Mouse (Mus musculus) spleen, embryonic (tissue): ENCODE measurements at regions not wholly inside any gene's neighbourhood (a gene's known extent, or its start where the extent isn't known, plus 50 kb on each side); places are given as distances from the start of the nearest gene placed in this dataset.

Experiments
- CTCF ChIA-PET: fragments of 350-600 bp; sonication (Branson Sonifier 250); formaldehyde crosslinking; loops from one replicate; lab custom pipeline; 2022; lab: Charles Lee

DNA sequence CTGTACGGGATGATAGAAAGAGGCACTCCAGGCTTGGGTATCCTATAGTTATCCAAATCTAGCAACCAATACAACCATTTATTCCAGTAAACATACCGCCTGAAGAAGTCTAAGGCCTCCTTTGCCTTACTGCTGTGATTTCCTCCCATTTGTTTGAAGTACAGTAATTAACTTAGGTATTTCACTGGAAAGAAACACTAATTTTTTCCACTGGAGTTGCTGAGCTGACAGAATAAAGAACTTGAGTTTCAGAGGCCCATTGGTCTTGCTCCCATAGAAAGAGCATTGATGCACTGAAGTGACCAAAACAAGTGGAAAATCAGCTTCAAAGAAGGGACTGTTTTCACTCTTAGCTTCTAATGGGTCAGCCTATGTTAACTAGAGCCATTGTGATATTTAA lies 1100.8 kb upstream of the Gm7489 start:
- CTCF ChIA-PET, result no interaction called here

DNA sequence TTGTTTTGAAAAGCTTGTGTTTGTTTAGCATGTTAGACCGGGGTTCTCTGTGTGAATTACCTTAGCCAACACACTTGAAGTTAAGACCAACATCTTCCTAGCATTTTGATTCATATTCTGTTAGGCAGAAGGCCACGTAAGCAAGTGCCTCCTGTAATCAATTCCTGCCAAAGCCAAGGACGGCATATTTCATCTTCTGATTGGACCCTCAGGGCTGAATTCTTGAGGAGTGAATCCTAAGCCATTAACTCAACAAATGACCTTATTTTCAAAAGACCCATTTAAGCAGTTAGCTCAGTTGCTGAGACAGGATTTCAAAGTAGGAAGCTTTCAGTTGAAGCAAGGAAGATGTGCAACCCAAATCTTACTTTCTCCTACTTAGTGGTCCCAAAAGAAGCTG lies 1099.5 kb upstream of the Gm7489 start:
- CTCF ChIA-PET, result no interaction called here

- CTCF ChIA-PET, result no interaction called here
These were observed 1098.7 kb upstream of the Gm7489 start for GRCm38 (mm10) chr15:52785976-52786375.

DNA sequence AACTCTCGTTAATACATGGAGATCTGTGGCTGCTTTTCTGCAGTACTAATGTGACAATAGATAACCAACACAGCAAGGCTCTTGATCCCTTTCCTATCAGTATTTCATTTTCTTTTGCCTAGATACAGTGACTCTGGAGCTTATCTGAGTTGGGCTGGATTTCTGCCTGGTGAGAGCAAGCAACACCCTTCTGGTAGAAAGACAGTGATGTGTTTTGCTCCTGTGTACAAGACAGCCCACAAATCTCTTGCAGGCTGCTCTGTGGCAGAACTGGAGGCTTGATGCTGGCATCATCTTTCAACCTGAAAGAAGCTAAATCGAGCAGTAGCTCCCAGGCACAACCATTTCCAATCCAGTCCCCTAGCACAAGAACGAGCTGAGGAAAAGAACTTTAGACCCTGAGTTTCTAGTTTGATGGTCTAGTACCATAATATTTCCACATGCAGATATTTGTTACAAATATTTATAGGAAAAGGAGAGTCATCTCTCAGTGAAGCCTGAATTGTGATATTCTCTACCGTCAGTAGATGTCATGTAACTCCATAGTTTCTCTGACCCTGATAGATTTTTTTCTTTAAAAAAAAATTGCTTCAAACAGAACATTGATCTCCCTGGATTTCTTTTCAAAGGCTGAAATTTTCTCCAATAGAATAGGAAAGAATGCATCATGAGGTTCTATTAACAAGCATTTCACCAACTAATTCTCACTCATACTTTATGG lies 1079.1 kb upstream of the Gm7489 start:
- CTCF ChIA-PET, result no interaction called here

DNA sequence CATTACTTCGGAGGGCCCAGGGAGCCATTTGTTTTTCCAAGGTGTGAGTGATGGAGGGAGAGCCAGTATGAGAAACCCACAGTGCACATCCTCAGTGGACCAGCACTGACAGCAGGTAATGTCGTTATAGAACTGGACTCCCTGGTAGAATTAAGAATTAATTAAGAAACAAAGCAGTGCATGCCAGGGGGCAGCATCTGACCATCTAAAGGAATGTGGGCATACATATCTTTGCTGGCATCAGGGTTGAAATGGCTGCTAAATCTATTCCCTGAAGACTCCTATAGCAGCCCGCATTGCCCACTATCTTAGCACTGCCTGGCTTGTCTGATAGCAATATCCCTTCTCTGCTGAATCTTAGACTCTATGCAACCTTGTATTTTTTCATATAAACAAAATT lies 1076.1 kb upstream of the Gm7489 start:
- CTCF ChIA-PET, result no interaction called here

- CTCF ChIA-PET, result interaction anchor here (0.6 to 0.7 kb wide), 2 partner anchors 1168 to 1727 kb away, joined by 3 read pairs; no protein-coding TSS in a partner anchor
These were observed 1063.9 kb upstream of the Gm7489 start for GRCm38 (mm10) chr15:52820796-52821195.

GRCm38 (mm10) chr15:52836896-52837295 lies 1047.8 kb upstream of the Gm7489 start:
- CTCF ChIA-PET, result no interaction called here

GRCm38 (mm10) chr15:52848132-52848531 lies 1036.6 kb upstream of the Gm7489 start:
- CTCF ChIA-PET, result no interaction called here

- CTCF ChIA-PET, result no interaction called here
These were observed 1026.0 kb upstream of the Gm7489 start for GRCm38 (mm10) chr15:52858682-52859081.

- CTCF ChIA-PET, result interaction anchor here (0.5 kb wide), 1 partner anchor 809 kb away, joined by 9 read pairs; no protein-coding TSS in a partner anchor
These were observed 1021.2 kb upstream of the Gm7489 start for GRCm38 (mm10) chr15:52863494-52863893.

GRCm38 (mm10) chr15:52892244-52892950 lies 992.3 kb upstream of the Gm7489 start:
- CTCF ChIA-PET, result no interaction called here

DNA sequence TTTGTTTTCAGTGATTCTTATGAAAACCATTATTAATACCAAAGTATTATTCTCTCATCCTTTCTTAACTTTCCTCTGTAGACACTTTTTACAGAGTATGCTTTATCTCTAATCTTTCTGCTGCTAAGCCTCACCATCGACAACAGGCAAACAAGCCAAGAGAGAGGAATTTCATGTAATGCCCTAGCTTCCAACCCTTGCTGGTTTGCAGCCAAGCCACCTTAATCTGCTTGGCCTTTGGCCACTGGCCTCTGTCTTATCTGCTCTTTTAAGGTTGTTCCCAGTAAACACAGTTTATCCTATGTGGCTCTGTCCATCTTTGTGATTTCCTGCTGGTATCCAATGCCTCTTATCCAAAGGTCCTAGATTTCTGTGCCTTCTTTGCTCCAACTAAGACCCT lies 986.6 kb upstream of the Gm7489 start:
- CTCF ChIA-PET, result no interaction called here

- CTCF ChIA-PET, result no interaction called here
These were observed 985.3 kb upstream of the Gm7489 start for GRCm38 (mm10) chr15:52899403-52899802.

DNA sequence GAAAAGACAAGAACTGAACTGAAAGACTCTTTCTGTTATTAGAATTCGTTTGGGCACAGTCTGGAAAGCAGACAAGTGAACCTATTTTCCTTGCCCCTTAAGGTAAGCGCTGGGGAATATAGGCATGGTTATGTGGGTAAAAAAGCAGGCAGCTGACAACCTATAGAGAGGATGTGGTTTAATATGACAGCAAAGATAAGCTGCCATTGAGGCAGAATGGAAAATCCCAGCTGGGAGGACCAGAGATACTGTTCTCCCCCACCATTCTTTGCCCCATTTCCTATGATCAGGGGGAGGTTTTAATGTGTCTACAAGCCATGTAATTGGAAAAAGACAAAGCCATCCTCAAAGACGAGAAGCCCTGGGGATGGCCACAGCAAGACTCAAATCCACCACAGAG lies 984.9 kb upstream of the Gm7489 start:
- CTCF ChIA-PET, result no interaction called here

GRCm38 (mm10) chr15:52905231-52905630 lies 979.5 kb upstream of the Gm7489 start:
- CTCF ChIA-PET, result no interaction called here

GRCm38 (mm10) chr15:52907217-52907616 lies 977.5 kb upstream of the Gm7489 start:
- CTCF ChIA-PET, result no interaction called here

GRCm38 (mm10) chr15:52922277-52922676 lies 962.4 kb upstream of the Gm7489 start:
- CTCF ChIA-PET, result no interaction called here

DNA sequence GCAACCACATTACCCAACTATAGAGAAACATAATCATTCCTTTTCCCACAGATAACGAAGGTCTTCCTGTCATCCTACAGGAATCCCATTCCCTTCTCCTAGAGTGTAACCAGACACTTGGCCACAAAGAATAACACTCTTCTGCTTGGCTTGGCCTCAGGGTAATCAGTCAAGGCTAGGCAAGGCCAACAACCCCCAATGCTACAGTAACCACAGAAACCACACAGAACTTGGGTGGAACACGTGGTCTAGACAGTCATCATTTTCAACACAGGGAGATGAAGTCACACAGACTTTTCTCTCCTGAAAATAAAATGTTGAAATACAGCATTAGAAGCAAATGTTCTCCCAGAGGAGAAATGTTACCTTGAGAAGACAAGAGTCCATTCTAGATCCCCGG lies 956.3 kb upstream of the Gm7489 start:
- CTCF ChIA-PET, result no interaction called here

DNA sequence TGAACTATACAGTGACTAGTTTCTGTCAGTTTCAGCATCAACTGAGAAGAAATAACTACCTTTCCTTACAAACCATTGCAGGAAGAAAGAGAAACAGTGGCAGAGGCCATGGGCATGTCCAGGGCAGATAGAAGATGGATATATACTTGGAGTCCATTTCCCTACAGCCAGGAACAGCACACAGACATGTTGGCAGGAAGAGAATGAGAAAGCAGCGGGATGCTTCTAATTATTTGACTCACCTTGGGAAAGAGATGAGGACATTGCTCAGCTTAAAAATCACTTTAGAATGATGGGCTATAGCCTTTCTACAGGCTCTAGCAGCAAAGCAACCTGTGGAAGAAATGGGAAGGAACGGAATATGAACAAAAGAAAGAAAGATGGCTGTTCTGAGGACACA lies 947.6 kb upstream of the Gm7489 start:
- CTCF ChIA-PET, result no interaction called here

GRCm38 (mm10) chr15:52944592-52944991 lies 940.1 kb upstream of the Gm7489 start:
- CTCF ChIA-PET, result no interaction called here

- CTCF ChIA-PET, result no interaction called here
These were observed 936.5 kb upstream of the Gm7489 start for GRCm38 (mm10) chr15:52948196-52948595.

DNA sequence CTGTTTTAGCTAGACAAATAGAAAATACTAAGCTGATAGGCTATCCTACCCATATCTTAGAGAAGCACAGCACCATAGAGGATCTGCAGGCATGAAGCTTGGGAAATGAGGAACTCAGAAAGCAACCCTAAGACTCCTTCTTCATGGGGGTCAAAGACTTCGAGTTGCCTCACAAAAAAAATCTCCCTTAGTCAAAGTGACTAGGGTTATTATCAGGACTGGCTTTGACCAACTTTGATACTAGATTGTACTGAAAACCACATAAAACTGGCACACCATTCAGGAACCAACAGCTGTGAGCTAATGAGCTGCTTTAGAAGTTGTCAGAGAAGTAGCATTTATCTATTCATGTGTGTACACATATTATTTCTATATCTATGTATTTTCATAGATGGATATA lies 931.2 kb upstream of the Gm7489 start:
- CTCF ChIA-PET, result no interaction called here
